Mouse (Mus musculus): ENCODE results near the gene Selenov. TPM values are rescaled to one million over a fixed set of nuclear protein-coding genes. Genes with fewer than 3 reads are reported as not detected.

Gene Selenov
- total and polyA plus RNA-seq, 3 experiments = not detected

DNA sequence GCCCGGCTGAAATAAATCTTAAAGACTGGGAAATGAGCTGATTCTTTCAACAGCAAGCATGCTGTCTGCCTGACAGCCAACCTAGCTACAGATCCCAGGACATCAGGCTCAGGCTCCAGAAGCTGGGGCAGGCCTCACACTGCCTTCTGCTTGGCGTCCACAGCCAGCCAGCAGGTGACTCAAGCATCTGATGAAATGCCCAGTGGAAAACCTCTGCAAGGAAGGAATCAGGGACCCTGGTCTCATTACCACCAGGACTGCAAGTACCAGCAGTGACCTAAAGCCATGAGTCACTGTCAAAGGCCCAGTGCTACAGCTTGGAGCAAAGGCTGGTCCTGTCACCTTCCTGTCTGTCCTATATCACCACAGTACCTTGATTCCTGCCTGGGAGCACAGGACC lies 44.5 kb upstream of the Selenov start:
- Histone ChIP-seq H3K36me3 (ENCODE audit: control insufficient read depth in 1 of 2, insufficient read depth in 2 of 2, low read length in 2 of 2) (peaks cover 9 to 11% of the 10 kb centered on the region in 2 experiments), H3K9ac (ENCODE audit: control insufficient read depth, low read depth, low read length, poor library complexity, severe bottlenecking) (no peak overlapping the region), H3K4me3 (ENCODE audit: control insufficient read depth in 1 of 2, insufficient read depth in 1 of 2, low read depth in 2 of 2, low read length in 2 of 2) (no peak overlapping the region)

DNA sequence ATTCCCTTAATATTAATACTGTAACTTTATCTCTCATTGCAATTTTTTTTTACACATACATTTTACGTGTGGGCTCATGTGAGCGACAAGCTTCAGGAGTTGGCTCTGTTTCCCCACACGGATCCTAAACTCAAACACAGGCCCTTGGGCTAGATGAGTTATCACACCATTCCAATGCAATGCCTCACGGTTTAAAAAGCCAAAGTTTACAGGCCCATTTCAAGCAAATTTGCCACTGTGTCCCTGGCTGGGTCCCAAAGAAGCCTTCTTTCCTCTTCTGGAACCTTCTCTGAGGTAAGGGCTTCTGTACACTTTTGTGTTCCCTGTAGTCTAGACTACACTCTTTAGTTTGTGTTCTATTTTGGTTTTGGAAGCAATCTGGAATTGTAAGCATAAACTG lies 43.5 kb upstream of the Selenov start:
- Histone ChIP-seq H3K36me3 (ENCODE audit: control insufficient read depth in 1 of 2, insufficient read depth in 2 of 2, low read length in 2 of 2) (peaks cover 9 to 11% of the 10 kb centered on the region in 2 experiments), H3K4me3 (ENCODE audit: control insufficient read depth in 1 of 2, insufficient read depth in 1 of 2, low read depth in 2 of 2, low read length in 2 of 2) (no peak overlapping the region), H3K4me1 (ENCODE audit: control insufficient read depth in 1 of 2, insufficient read depth in 2 of 2, low read length in 2 of 2) (0 out of 4 replicates have a peak, but pooled peaks cover 0 to 6% of the 10 kb centered on the region in 2 experiments), H3K9me3 (replicated peaks; ENCODE audit: insufficient read depth, low read length) (no peaks in the 10 kb centered on the region), H3K79me2 (ENCODE audit: control insufficient read depth, insufficient read depth, low read length, poor library complexity) (peaks cover 50% of the 10 kb centered on the region), H3K27me3 (ENCODE audit: control insufficient read depth in 1 of 2, insufficient read depth in 2 of 2, low read length in 2 of 2) (no peaks in the 10 kb centered on the region), H3K27ac (ENCODE audit: control insufficient read depth, low read depth, low read length) (no peak overlapping the region), H3K9ac (ENCODE audit: control insufficient read depth, low read depth, low read length, poor library complexity, severe bottlenecking) (no peak overlapping the region)
- TF ChIP-seq TAL1 (IDR thresholded peaks at IDR 0.05; ENCODE audit: low read length) (no peak), HCFC1 (IDR thresholded peaks at IDR 0.05; ENCODE audit: low read depth, low read length) (no peak)
- DNase-seq (ENCODE audit: low read depth, low spot score) = no peak

More for the DNA sequence above, 44.5 kb upstream of the Selenov start:
- Histone ChIP-seq H3K9me3 (replicated peaks; ENCODE audit: insufficient read depth, low read length) (no peaks in the 10 kb centered on the region), H3K79me2 (ENCODE audit: control insufficient read depth, insufficient read depth, low read length, poor library complexity) (peaks cover 50% of the 10 kb centered on the region), H3K27me3 (ENCODE audit: control insufficient read depth in 1 of 2, insufficient read depth in 2 of 2, low read length in 2 of 2) (no peaks in the 10 kb centered on the region), H3K27ac (ENCODE audit: control insufficient read depth, low read depth, low read length) (no peak overlapping the region), H3K4me1 (ENCODE audit: control insufficient read depth in 1 of 2, insufficient read depth in 2 of 2, low read length in 2 of 2) (0 out of 4 replicates have a peak, but pooled peaks cover 0 to 6% of the 10 kb centered on the region in 2 experiments)
- DNase-seq (ENCODE audit: low read depth, low spot score) = no peak
- TF ChIP-seq MXI1 (IDR thresholded peaks at IDR 0.05; ENCODE audit: low read depth, low read length) = no peak
- TF ChIP-seq POLR2AphosphoS5 (IDR thresholded peaks at IDR 0.05; ENCODE audit: borderline replicate concordance, low read depth, low read length) = no peak
- TF ChIP-seq BHLHE40 (IDR thresholded peaks at IDR 0.05; ENCODE audit: borderline replicate concordance, low read depth, low read length) = no peak
- no peak for TF ChIP-seq ELF1 (IDR thresholded peaks at IDR 0.05; ENCODE audit: low read depth, low read length)
- TF ChIP-seq USF1 (IDR thresholded peaks at IDR 0.05; ENCODE audit: low read depth, low read length) = no peak

DNA sequence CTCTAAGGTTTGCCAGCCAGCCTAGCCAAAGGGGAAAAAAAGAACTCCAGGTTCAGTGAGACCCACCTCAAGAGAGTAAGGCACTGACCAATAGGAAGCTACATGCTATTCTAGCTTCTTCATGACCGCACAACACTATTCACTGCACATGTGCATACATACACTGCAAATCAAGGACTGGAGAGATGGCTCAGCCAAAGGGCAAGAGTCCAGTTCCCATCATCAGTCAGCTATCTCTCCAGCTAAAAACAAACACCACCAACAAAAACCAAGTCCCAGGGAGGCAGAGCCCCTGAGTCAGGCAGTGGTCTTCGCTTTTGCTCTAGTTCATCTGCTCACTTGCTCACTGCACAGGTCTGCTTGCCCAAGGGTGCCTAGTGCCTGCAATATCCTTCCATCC lies 37.3 kb upstream of the Selenov start:
- H3K36me3 ChIP-seq (ENCODE audit: control insufficient read depth in 1 of 2, insufficient read depth in 2 of 2, low read length in 2 of 2) = peaks cover 7 to 41% of the 10 kb centered on the region in 2 experiments
- H3K9ac ChIP-seq (ENCODE audit: control insufficient read depth, low read depth, low read length, poor library complexity, severe bottlenecking) = no peak overlapping the region
- no peaks in the 10 kb centered on the region for H3K9me3 ChIP-seq (replicated peaks; ENCODE audit: insufficient read depth, low read length)
- H3K27me3 ChIP-seq (ENCODE audit: control insufficient read depth in 1 of 2, insufficient read depth in 2 of 2, low read length in 2 of 2) = no peaks in the 10 kb centered on the region
- peaks cover 6 to 8% of the 10 kb centered on the region in 2 experiments for H3K4me1 ChIP-seq (ENCODE audit: control insufficient read depth in 1 of 2, insufficient read depth in 2 of 2, low read length in 2 of 2)
- TF ChIP-seq UBTF (IDR thresholded peaks at IDR 0.05; ENCODE audit: borderline replicate concordance, insufficient read depth, low read depth, low read length) (no peak), MAFK (IDR thresholded peaks at IDR 0.05; ENCODE audit: borderline replicate concordance, low read depth, low read length) (no peak), KAT2A (conservative IDR thresholded peaks at IDR 0.05; ENCODE audit: low read depth, low read length) (no peak), E2F4 (IDR thresholded peaks at IDR 0.05; ENCODE audit: borderline replicate concordance, low read depth, low read length) (no peak), USF1 (IDR thresholded peaks at IDR 0.05; ENCODE audit: low read depth, low read length) (no peak), SIN3A (IDR thresholded peaks at IDR 0.05; ENCODE audit: low read length) (no peak), EP300 (IDR thresholded peaks at IDR 0.05; ENCODE audit: low read depth in 1 of 2, low read length in 2 of 2) (no peak), JUND (IDR thresholded peaks at IDR 0.05; ENCODE audit: low read depth, low read length) (no peak), HCFC1 (IDR thresholded peaks at IDR 0.05; ENCODE audit: low read depth, low read length) (no peak), USF2 (IDR thresholded peaks at IDR 0.05; ENCODE audit: borderline replicate concordance in 1 of 2, insufficient read depth in 1 of 2, low read depth in 1 of 2, low read length in 2 of 2) (no peak), MAX (IDR thresholded peaks at IDR 0.05; ENCODE audit: low read length) (no peak), TAL1 (IDR thresholded peaks at IDR 0.05; ENCODE audit: low read length) (no peak), ZC3H11A (IDR thresholded peaks at IDR 0.05; ENCODE audit: low read depth, low read length) (no peak), MXI1 (IDR thresholded peaks at IDR 0.05; ENCODE audit: low read depth, low read length) (no peak)
- H3K27ac ChIP-seq (ENCODE audit: control insufficient read depth, low read depth, low read length) = no peak overlapping the region
- H3K4me3 ChIP-seq (ENCODE audit: control insufficient read depth in 1 of 2, insufficient read depth in 1 of 2, low read depth in 2 of 2, low read length in 2 of 2) = no peak overlapping the region
- H3K79me2 ChIP-seq (ENCODE audit: control insufficient read depth, insufficient read depth, low read length, poor library complexity) = peaks cover 1% of the 10 kb centered on the region; the same call in 1 of the 2 replicates
- no peak for DNase-seq (ENCODE audit: low read depth, low spot score)

Measured in MEL (cell line).